Mouse (Mus musculus): ENCODE results near the gene Tubb3.

The Tubb3 gene
- long read RNA-seq, experiment 1, transcript Tubb3-201 (4 exons, 1,868 nt), result major isoform, 11 of 12 reads
- long read RNA-seq, experiment 1, partial matches to known transcripts, result 1 of 12 reads
- long read RNA-seq, experiment 1, other reads (novel, unspliced or antisense), result 0 of 12 reads
- long read RNA-seq, experiment 2, transcript Tubb3-201 (4 exons, 1,868 nt), result major isoform, 20 of 21 reads
- long read RNA-seq, experiment 2, partial matches to known transcripts, result 0 of 21 reads
- long read RNA-seq, experiment 2, other reads (novel, unspliced or antisense), result 1 of 21 reads

- intact Hi-C loops (cut with DNase I), result no loop called here
These were observed at the start of gene Tubb3 for GRCm38 (mm10) chr8:123411246-123411645. Gene Tubb3 (plus strand): TSS chr8:123411424.

GRCm38 (mm10) chr8:123373403-123374238, 37.6 kb upstream of the Tubb3 start, which contains the start of gene Tcf25:
Gene Tcf25 (plus strand): TSS chr8:123373753.
- intact Hi-C loops (cut with DNase I), result no loop called here

GRCm38 (mm10) chr8:123374239-123374578, 37.0 kb upstream of the Tubb3 start:
- intact Hi-C loops (cut with DNase I), result no loop called here

- intact Hi-C loops (cut with DNase I), result no loop called here
These were observed 35.5 kb upstream of the Tubb3 start for GRCm38 (mm10) chr8:123375701-123376100.

- intact Hi-C loops (cut with DNase I), result no loop called here
These were observed 35.1 kb upstream of the Tubb3 start for GRCm38 (mm10) chr8:123376106-123376505.

GRCm38 (mm10) chr8:123381711-123382110, 29.5 kb upstream of the Tubb3 start:
- intact Hi-C loops (cut with DNase I), result loop anchor here (5.0 kb wide), 1 partner anchor 41 kb away; the partner anchor contains the start of gene Def8

GRCm38 (mm10) chr8:123382516-123382915, 28.7 kb upstream of the Tubb3 start:
- intact Hi-C loops (cut with DNase I), result loop anchor here (5.0 kb wide), 1 partner anchor 40 kb away; the partner anchor contains the start of gene Def8

- intact Hi-C loops (cut with DNase I), result loop anchor here (5.0 kb wide), 1 partner anchor 37 kb away; the partner anchor contains the start of gene Def8
These were observed 26.2 kb upstream of the Tubb3 start for GRCm38 (mm10) chr8:123384883-123385540.

- intact Hi-C loops (cut with DNase I), result no loop called here
These were observed 24.2 kb upstream of the Tubb3 start for GRCm38 (mm10) chr8:123387041-123387440.

GRCm38 (mm10) chr8:123387801-123388200, 23.4 kb upstream of the Tubb3 start:
- intact Hi-C loops (cut with DNase I), result no loop called here

- intact Hi-C loops (cut with DNase I), result no loop called here
These were observed 22.2 kb upstream of the Tubb3 start for GRCm38 (mm10) chr8:123389026-123389425.

- intact Hi-C loops (cut with DNase I), result no loop called here
These were observed 12.9 kb upstream of the Tubb3 start for GRCm38 (mm10) chr8:123398308-123398707.

GRCm38 (mm10) chr8:123401936-123402335, 9.3 kb upstream of the Tubb3 start:
- intact Hi-C loops (cut with DNase I), result no loop called here

- intact Hi-C loops (cut with DNase I), result no loop called here
These were observed 8.4 kb upstream of the Tubb3 start for GRCm38 (mm10) chr8:123402730-123403326.

- intact Hi-C loops (cut with DNase I), result no loop called here
These were observed 6.7 kb upstream of the Tubb3 start for GRCm38 (mm10) chr8:123404521-123404920.

GRCm38 (mm10) chr8:123406786-123407185, 4.4 kb upstream of the Tubb3 start, which contains the start of gene Mc1r:
Gene Mc1r (plus strand): TSS chr8:123407107.
- intact Hi-C loops (cut with DNase I), result no loop called here

GRCm38 (mm10) chr8:123407612-123408011, 3.6 kb upstream of the Tubb3 start:
- intact Hi-C loops (cut with DNase I), result no loop called here

- intact Hi-C loops (cut with DNase I), result no loop called here
These were observed 2.4 kb upstream of the Tubb3 start for GRCm38 (mm10) chr8:123408586-123409544.

GRCm38 (mm10) chr8:123410049-123410587, 1.1 kb upstream of the Tubb3 start:
- intact Hi-C loops (cut with DNase I), result no loop called here

GRCm38 (mm10) chr8:123410788-123411187, 436 bp upstream of the Tubb3 start:
- intact Hi-C loops (cut with DNase I), result no loop called here
